Mouse (Mus musculus): ENCODE measurements at regions not wholly inside any gene's neighbourhood (a gene's known extent, or its start where the extent isn't known, plus 50 kb on each side); places are given as distances from the start of the nearest gene placed in this dataset.

DNA sequence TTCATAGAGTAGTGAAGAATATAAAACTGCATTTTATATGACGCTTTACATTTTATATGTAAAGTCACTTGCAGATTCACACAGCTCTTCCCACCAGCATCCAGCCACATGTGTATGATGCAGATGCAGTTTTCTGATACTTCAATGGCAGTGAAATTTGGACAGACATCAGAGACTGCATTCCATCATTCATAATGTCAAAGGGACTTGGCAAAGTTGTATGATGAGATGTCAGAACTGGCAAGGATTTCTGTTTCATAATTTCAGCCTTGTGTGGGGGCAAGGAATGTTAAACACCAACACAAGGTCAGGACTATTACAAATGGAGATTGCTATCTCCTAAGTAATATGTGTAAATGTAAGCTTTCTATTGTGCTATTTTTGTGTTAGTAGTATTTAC is 221.6 kb upstream of the Celf2 start:
- Histone ChIP-seq H3K4me1 (replicated peaks; ENCODE audit: low read depth, low read length) (peaks cover 9% of the 10 kb centered on the region; the same call in 1 of the 2 replicates), H3K4me3 (replicated peaks; ENCODE audit: low read length) (no peak overlapping the region), H3K27me3 (ENCODE audit: insufficient read depth, low read length) (no peaks in the 10 kb centered on the region), H3K36me3 (ENCODE audit: insufficient read depth, low read length) (no peaks in the 10 kb centered on the region), H3K9me3 (ENCODE audit: low read length) (no peaks in the 10 kb centered on the region)
- TF ChIP-seq CTCF (conservative IDR thresholded peaks at IDR 0.05; ENCODE audit: low read length) (no peak), NANOG (IDR thresholded peaks at IDR 0.05; ENCODE audit: borderline replicate concordance, low read length) (no peak), POU5F1 (IDR thresholded peaks at IDR 0.05; ENCODE audit: borderline replicate concordance, low read length) (no peak)

DNA sequence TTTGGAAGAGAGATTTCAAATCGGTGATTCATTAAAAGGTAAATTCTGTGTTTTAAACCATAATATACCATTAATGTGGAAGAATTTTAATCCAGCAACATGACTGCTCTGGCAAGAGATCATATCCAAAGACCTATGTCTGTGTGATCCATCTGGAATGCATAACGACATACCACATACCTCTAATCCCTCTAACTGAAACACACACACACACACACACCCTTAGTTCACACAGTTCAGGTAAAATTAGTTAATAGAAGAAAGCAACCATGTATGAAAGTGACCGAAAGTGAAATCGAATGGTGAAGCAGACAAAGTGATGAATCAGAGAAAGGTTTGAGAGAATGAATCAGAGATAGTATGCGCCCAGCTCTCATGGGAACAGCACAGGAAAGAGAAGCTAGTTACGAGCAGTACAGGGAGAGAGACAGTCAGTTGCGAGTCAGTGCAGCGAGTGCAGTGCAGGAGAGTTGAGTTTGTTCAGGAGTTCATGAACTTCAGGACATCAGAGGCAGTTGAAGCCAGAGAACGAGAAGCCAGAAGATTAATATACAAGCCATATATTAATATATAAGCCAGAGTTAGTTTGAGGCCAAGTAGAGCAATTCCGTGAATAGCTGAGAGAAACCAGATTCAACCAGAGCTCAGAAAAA is 213.0 kb upstream of the Celf2 start:
- no peaks in the 10 kb centered on the region for H3K36me3 ChIP-seq (ENCODE audit: insufficient read depth, low read length)
- no peaks in the 10 kb centered on the region for H3K4me1 ChIP-seq (replicated peaks; ENCODE audit: low read depth, low read length)
- no peak for TF ChIP-seq POU5F1 (IDR thresholded peaks at IDR 0.05; ENCODE audit: borderline replicate concordance, low read length)
- no peak for TF ChIP-seq NANOG (IDR thresholded peaks at IDR 0.05; ENCODE audit: borderline replicate concordance, low read length)
- no peak for TF ChIP-seq CTCF (conservative IDR thresholded peaks at IDR 0.05; ENCODE audit: low read length)
- no peaks in the 10 kb centered on the region for H3K27me3 ChIP-seq (ENCODE audit: insufficient read depth, low read length)
- no peaks in the 10 kb centered on the region for H3K9me3 ChIP-seq (ENCODE audit: low read length)
- no peak overlapping the region for H3K4me3 ChIP-seq (replicated peaks; ENCODE audit: low read length)

- H3K36me3 ChIP-seq (ENCODE audit: insufficient read depth, low read length) = no peaks in the 10 kb centered on the region
- no peak for TF ChIP-seq POU5F1 (IDR thresholded peaks at IDR 0.05; ENCODE audit: borderline replicate concordance, low read length)
- H3K27me3 ChIP-seq (ENCODE audit: insufficient read depth, low read length) = no peaks in the 10 kb centered on the region
- H3K4me3 ChIP-seq (replicated peaks; ENCODE audit: low read length) = no peak overlapping the region
- no peaks in the 10 kb centered on the region for H3K4me1 ChIP-seq (replicated peaks; ENCODE audit: low read depth, low read length)
- no peaks in the 10 kb centered on the region for H3K9me3 ChIP-seq (ENCODE audit: low read length)
Observed at GRCm38 (mm10) chr2:7711046-7711445, 201.7 kb upstream of the Celf2 start.

GRCm38 (mm10) chr2:7710476-7710875 is 201.1 kb upstream of the Celf2 start:
- no peaks in the 10 kb centered on the region for H3K36me3 ChIP-seq (ENCODE audit: insufficient read depth, low read length)
- no peaks in the 10 kb centered on the region for H3K9me3 ChIP-seq (ENCODE audit: low read length)
- H3K4me1 ChIP-seq (replicated peaks; ENCODE audit: low read depth, low read length) = no peaks in the 10 kb centered on the region
- no peak overlapping the region for H3K4me3 ChIP-seq (replicated peaks; ENCODE audit: low read length)
- no peaks in the 10 kb centered on the region for H3K27me3 ChIP-seq (ENCODE audit: insufficient read depth, low read length)
- no peak for TF ChIP-seq POU5F1 (IDR thresholded peaks at IDR 0.05; ENCODE audit: borderline replicate concordance, low read length)
- no peak for TF ChIP-seq CTCF (conservative IDR thresholded peaks at IDR 0.05; ENCODE audit: low read length)
- no peak for TF ChIP-seq NANOG (IDR thresholded peaks at IDR 0.05; ENCODE audit: borderline replicate concordance, low read length)

GRCm38 (mm10) chr2:7683355-7683754 is 174.0 kb upstream of the Celf2 start:
- Histone ChIP-seq H3K4me3 (replicated peaks; ENCODE audit: low read length) (no peak overlapping the region), H3K27me3 (ENCODE audit: insufficient read depth, low read length) (no peaks in the 10 kb centered on the region), H3K4me1 (replicated peaks; ENCODE audit: low read depth, low read length) (no peaks in the 10 kb centered on the region), H3K36me3 (ENCODE audit: insufficient read depth, low read length) (no peaks in the 10 kb centered on the region), H3K9me3 (ENCODE audit: low read length) (no peaks in the 10 kb centered on the region)
- no peak for TF ChIP-seq NANOG (IDR thresholded peaks at IDR 0.05; ENCODE audit: borderline replicate concordance, low read length)
- TF ChIP-seq POU5F1 (IDR thresholded peaks at IDR 0.05; ENCODE audit: borderline replicate concordance, low read length) = no peak
- no peak for TF ChIP-seq CTCF (conservative IDR thresholded peaks at IDR 0.05; ENCODE audit: low read length)

DNA sequence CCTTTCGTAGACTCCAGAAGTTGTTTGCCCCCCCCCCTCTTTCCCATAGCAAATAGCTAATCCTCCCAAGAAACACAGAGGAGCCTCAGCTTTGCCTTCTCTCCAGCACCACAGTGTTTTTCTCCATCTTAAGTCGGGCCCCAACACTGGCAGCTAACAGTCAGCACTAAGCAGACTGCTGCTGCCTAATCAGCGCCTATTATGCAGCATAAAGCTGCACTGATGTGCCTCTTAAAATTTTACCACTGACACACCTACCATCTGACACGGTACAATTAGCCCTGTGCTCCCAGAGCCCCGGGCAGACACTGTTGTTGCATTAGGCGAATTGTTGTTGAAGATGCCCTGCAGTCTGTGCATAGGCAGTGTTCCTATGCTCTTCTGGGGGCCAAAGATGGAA is 131.5 kb upstream of the Celf2 start:
- no peaks in the 10 kb centered on the region for H3K9me3 ChIP-seq (ENCODE audit: low read length)
- H3K27me3 ChIP-seq (ENCODE audit: insufficient read depth, low read length) = no peaks in the 10 kb centered on the region
- TF ChIP-seq NANOG (IDR thresholded peaks at IDR 0.05; ENCODE audit: borderline replicate concordance, low read length) (no peak), POU5F1 (IDR thresholded peaks at IDR 0.05; ENCODE audit: borderline replicate concordance, low read length) (no peak), CTCF (conservative IDR thresholded peaks at IDR 0.05; ENCODE audit: low read length) (no peak)

GRCm38 (mm10) chr2:7622716-7623285 is 113.4 kb upstream of the Celf2 start:
- Histone ChIP-seq H3K4me3 (replicated peaks; ENCODE audit: low read length) (no peak overlapping the region), H3K36me3 (ENCODE audit: insufficient read depth, low read length) (no peaks in the 10 kb centered on the region), H3K4me1 (replicated peaks; ENCODE audit: low read depth, low read length) (no peaks in the 10 kb centered on the region), H3K27me3 (ENCODE audit: insufficient read depth, low read length) (no peaks in the 10 kb centered on the region), H3K9me3 (ENCODE audit: low read length) (peaks cover 5% of the 10 kb centered on the region; the same call in 1 of the 2 replicates)
- no peak for TF ChIP-seq NANOG (IDR thresholded peaks at IDR 0.05; ENCODE audit: borderline replicate concordance, low read length)
- TF ChIP-seq CTCF (conservative IDR thresholded peaks at IDR 0.05; ENCODE audit: low read length) = no peak
- TF ChIP-seq POU5F1 (IDR thresholded peaks at IDR 0.05; ENCODE audit: borderline replicate concordance, low read length) = no peak

More for the DNA sequence above, 131.5 kb upstream of the Celf2 start:
- no peak overlapping the region for H3K4me3 ChIP-seq (replicated peaks; ENCODE audit: low read length)
- no peaks in the 10 kb centered on the region for H3K36me3 ChIP-seq (ENCODE audit: insufficient read depth, low read length)
- no peaks in the 10 kb centered on the region for H3K4me1 ChIP-seq (replicated peaks; ENCODE audit: low read depth, low read length)

DNA sequence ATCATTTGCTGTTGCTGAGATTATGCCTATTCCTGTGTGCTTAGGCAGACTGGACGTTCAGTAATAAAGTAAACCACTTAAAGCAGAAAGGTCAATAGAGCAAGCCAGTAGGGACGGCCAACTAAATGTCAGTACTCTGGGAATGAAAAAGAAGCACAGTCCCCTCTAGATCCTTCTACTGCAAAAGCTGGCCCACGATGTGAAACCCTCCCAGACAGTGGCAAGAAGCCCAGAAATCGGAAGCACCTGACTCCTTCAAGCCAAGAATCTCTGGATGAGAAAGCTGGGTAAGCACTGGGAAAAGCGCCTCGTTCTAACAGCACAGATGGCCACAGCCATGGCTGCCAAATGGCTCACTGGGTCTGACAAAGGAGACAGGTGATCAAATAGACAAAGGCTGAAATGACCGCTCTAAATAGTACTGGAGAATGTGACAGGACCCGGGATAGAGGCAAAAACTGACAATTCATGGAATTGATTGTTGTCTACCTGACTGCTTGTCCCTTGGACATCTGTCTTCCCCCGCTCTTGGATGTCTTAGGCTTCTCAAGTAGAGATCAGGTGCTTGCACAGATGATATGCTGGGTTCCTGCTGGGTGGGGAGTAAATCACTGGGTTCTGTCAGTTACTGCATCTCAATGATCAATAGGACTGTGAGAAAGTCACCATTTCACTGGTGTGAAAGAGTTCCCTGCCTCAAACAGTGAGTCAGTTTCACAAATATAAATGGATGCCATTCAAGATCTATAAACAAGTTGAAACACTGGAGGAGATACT is 110.7 kb upstream of the Celf2 start:
- Histone ChIP-seq H3K4me3 (replicated peaks; ENCODE audit: low read length) (no peak overlapping the region), H3K4me1 (replicated peaks; ENCODE audit: low read depth, low read length) (no peaks in the 10 kb centered on the region)
- no peak for TF ChIP-seq CTCF (conservative IDR thresholded peaks at IDR 0.05; ENCODE audit: low read length)
- no peak for TF ChIP-seq NANOG (IDR thresholded peaks at IDR 0.05; ENCODE audit: borderline replicate concordance, low read length)

More for the DNA sequence above, 110.7 kb upstream of the Celf2 start:
- Histone ChIP-seq H3K27me3 (ENCODE audit: insufficient read depth, low read length) (no peaks in the 10 kb centered on the region), H3K36me3 (ENCODE audit: insufficient read depth, low read length) (no peaks in the 10 kb centered on the region), H3K9me3 (ENCODE audit: low read length) (peaks cover 5% of the 10 kb centered on the region; the same call in 1 of the 2 replicates)

Data from E14TG2a.4 (cell line).